9 mouse cellular contexts compared by ENCODE assay signal in genomic region chr11:19926843-19927120, GRCm38 (mm10). TPM values are rescaled to one million over a fixed set of nuclear protein-coding genes. Genes with fewer than 3 reads are reported as not detected.
DNase-seq lines count a peak whose midpoint lies in the region; ATAC-seq and TF ChIP-seq lines count a peak whose summit lies in the region.
"Had no signal": no experiment of that assay in that cellular context is flagged by ENCODE, and none has a peak within 500 bp of the region (broad histone marks: within the 10 kb centered on the region; RNA-seq: fewer than 3 reads in every experiment).

No protein-coding gene starts in this region.

- no peak overlapping the region; the same call in 1 of the 2 replicates for H3K4me3 ChIP-seq in heart, adult 2 months
- peak overlapping the region; percentile 100 for H3K4me3 ChIP-seq in E14TG2a.4 (replicated peaks; ENCODE audit: low read length)
- H3K4me3 ChIP-seq in forebrain, embryonic 16.5 days (replicated peaks; ENCODE audit: low read length), result no peak overlapping the region; the same call in 1 of the 2 replicates
- no peak overlapping the region for H3K4me3 ChIP-seq in liver, embryonic 15.5 days (replicated peaks)

- TF ChIP-seq POLR2A in heart, adult 2 months (IDR thresholded peaks at IDR 0.05; ENCODE audit: insufficient read depth, low read depth, low read length), result no peak

- no peak for TF ChIP-seq EP300 in heart, adult 2 months (IDR thresholded peaks at IDR 0.05; ENCODE audit: insufficient read depth, low read depth, low read length)

- no peak overlapping the region for H3K9ac ChIP-seq in heart, adult 2 months (ENCODE audit: low read depth, low read length)
- no peak overlapping the region for H3K9ac ChIP-seq in forebrain, embryonic 16.5 days (replicated peaks; ENCODE audit: low read depth, low read length)
- no peak overlapping the region for H3K9ac ChIP-seq in liver, embryonic 15.5 days

- no peaks in the 10 kb centered on the region for H3K9me3 ChIP-seq in E14TG2a.4 (ENCODE audit: low read length)
- H3K9me3 ChIP-seq in forebrain, embryonic 16.5 days (ENCODE audit: control insufficient read depth, low read length), result no peaks in the 10 kb centered on the region
- H3K9me3 ChIP-seq in liver, embryonic 15.5 days (replicated peaks), result no peaks in the 10 kb centered on the region

- H3K27ac ChIP-seq in heart, adult 2 months, result peak overlapping the region; percentile 97
- no peak overlapping the region for H3K27ac ChIP-seq in forebrain, embryonic 16.5 days (ENCODE audit: low read length)
- no peak overlapping the region for H3K27ac ChIP-seq in liver, embryonic 15.5 days (replicated peaks)

- intact Hi-C loops in heart, adult 2 months (cut with DNase I), result no loop called here

- no peaks in the 10 kb centered on the region for H3K27me3 ChIP-seq in heart, adult 2 months (ENCODE audit: control insufficient read depth, insufficient read depth, low read length)
- no peaks in the 10 kb centered on the region for H3K27me3 ChIP-seq in E14TG2a.4 (ENCODE audit: insufficient read depth, low read length)
- H3K27me3 ChIP-seq in forebrain, embryonic 16.5 days (replicated peaks; ENCODE audit: control insufficient read depth, insufficient read depth, low read length), result no peaks in the 10 kb centered on the region
- H3K27me3 ChIP-seq in liver, embryonic 15.5 days, result no peaks in the 10 kb centered on the region

- H3K79me2 ChIP-seq in heart, adult 2 months (replicated peaks; ENCODE audit: control insufficient read depth, insufficient read depth, low read length), result peaks cover 2% of the 10 kb centered on the region

- TF ChIP-seq CTCF in heart, adult 2 months (IDR thresholded peaks at IDR 0.05), result peak; percentile 19; the same call in 1 of the 2 replicates
- TF ChIP-seq CTCF in E14TG2a.4 (conservative IDR thresholded peaks at IDR 0.05; ENCODE audit: low read length), result no peak

- H3K36me3 ChIP-seq in heart, adult 2 months (ENCODE audit: control insufficient read depth, insufficient read depth, low read length), result no peaks in the 10 kb centered on the region; the same call in 1 of the 2 replicates
- peaks cover 51% of the 10 kb centered on the region for H3K36me3 ChIP-seq in E14TG2a.4 (ENCODE audit: insufficient read depth, low read length)
- H3K36me3 ChIP-seq in forebrain, embryonic 16.5 days (ENCODE audit: control insufficient read depth, insufficient read depth), result no peaks in the 10 kb centered on the region
- H3K36me3 ChIP-seq in liver, embryonic 15.5 days (replicated peaks), result 0 out of 2 replicates have a peak, but pooled peaks cover 3% of the 10 kb centered on the region

- 51% methylated on average over 2 of the region's 2 CpGs for WGBS in heart, adult 2 months
- WGBS in forebrain, embryonic 16.5 days, result 53% methylated on average over 2 of the region's 2 CpGs
- 55% methylated on average over 2 of the region's 2 CpGs for WGBS in liver, embryonic 15.5 days (ENCODE audit: insufficient replicate concordance)

- DNase-seq in heart, adult 2 months, result no peak
- DNase-seq in heart, adult 18-20 months, result no peak
- DNase-seq in urinary bladder, postnatal 36 days (ENCODE audit: low spot score in 2 of 2), result no peak
- no peak for DNase-seq in layer of hippocampus, adult 18-20 months (ENCODE audit: low spot score in 2 of 2)
- DNase-seq: gastrocnemius, postnatal 36 days had no signal

- peaks cover 10% of the 10 kb centered on the region for H3K4me1 ChIP-seq in heart, adult 2 months (ENCODE audit: control insufficient read depth, insufficient read depth, low read length)
- peaks cover 78% of the 10 kb centered on the region for H3K4me1 ChIP-seq in E14TG2a.4 (replicated peaks; ENCODE audit: low read depth, low read length)
- peaks cover 18% of the 10 kb centered on the region for H3K4me1 ChIP-seq in forebrain, embryonic 16.5 days (replicated peaks; ENCODE audit: control insufficient read depth, insufficient read depth, low read length)
- peaks cover 56% of the 10 kb centered on the region for H3K4me1 ChIP-seq in liver, embryonic 15.5 days (replicated peaks)

- peak overlapping the region; percentile 20; the same call in 1 of the 2 replicates for H3K4me2 ChIP-seq in forebrain, embryonic 16.5 days (ENCODE audit: low read length)
- peak overlapping the region; percentile 92; the same call in 1 of the 2 replicates for H3K4me2 ChIP-seq in liver, embryonic 15.5 days

- ATAC-seq in forebrain, embryonic 16.5 days, result no peak
- ATAC-seq in liver, embryonic 15.5 days (ENCODE audit: insufficient read depth), result no peak
- ATAC-seq in frontal cortex, adult (ENCODE audit: low TSS enrichment), result no peak

RNA-seq across cellular contexts. Expression of gene Spred2, which starts 2.6 kb away (rescaled TPM):
- 10 to 100 TPM; 22.0 to 22.1 TPM for total RNA-seq in heart, adult 2 months (2021)
- polyA plus RNA-seq in heart, adult 2 months (2012; rRNA removed), result 18.5 and 20.6 TPM in 2 replicates
- 10 to 100 TPM; 18.0 to 20.7 TPM for total RNA-seq in heart, adult 18-20 months (2021)
- polyA plus RNA-seq in forebrain, embryonic 16.5 days (2015; fragmentation: Nextera tagmentation; extraction: Ambion mirVana), result 8.4 TPM in 2 replicates
- polyA plus RNA-seq in liver, embryonic 15.5 days (2015; fragmentation: Nextera tagmentation; extraction: Ambion mirVana), result 1.3 and 1.5 TPM in 2 replicates
- total RNA-seq in layer of hippocampus, adult 18-20 months (2021), result 10 to 100 TPM; 92.2 to 97.0 TPM

Comparison
In these comparisons a context has a peak if more than half of its experiments do, and no peak if none do; other contexts are left out.
1. RNA of gene Spred2, which starts 2.6 kb away (total RNA-seq): 92.2 to 97.0 TPM in layer of hippocampus, adult 18-20 months; 22.0 to 22.1 TPM in heart, adult 2 months and 18.0 to 20.7 TPM in heart, adult 18-20 months; every median in the first group is over 4 times any median in the second.